In the genomic region with DNA sequence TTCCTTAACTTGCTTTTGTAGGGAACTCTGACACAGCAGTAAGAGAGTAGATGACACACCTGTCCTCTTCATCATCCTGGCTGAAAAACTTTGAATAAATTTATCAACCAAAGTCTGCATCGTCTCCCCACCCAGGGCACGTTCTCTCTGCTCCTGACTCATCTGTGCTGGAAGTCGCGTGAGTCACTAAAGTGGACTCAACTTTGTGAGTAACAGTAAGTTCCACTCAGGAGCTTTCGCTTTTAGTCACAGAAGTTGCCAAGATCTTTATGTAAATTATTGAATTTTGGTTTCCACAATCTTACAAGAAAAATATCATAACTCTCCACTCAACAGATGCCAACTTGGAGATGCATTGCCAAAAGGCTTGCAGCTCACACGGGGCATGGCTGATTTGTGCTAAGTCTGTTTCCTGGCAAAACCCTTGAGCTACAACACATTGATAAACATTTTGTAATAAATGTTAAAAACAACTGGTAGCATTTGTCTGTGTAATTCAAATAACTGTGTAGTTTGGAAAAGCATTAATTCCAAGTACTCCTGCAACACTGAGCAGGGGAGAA, we compare ENCODE assay signal across 14 mouse cellular contexts. TPM values are rescaled to one million over a fixed set of nuclear protein-coding genes. Genes with fewer than 3 reads are reported as not detected.
DNase-seq lines count a peak whose midpoint lies in the region; ATAC-seq and TF ChIP-seq lines count a peak whose summit lies in the region.
"Had no signal": no experiment of that assay in that cellular context is flagged by ENCODE, and none has a peak within 500 bp of the region (broad histone marks: within the 10 kb centered on the region; RNA-seq: fewer than 3 reads in every experiment).

No protein-coding gene starts in this region.

- H3K27ac ChIP-seq in lung, postnatal 0 days (ENCODE audit: low read length) = no peak overlapping the region
- H3K27ac ChIP-seq in kidney, embryonic 16.5 days (ENCODE audit: low read length) = no peak overlapping the region
- H3K27ac ChIP-seq: forebrain, embryonic 15.5 days; limb, embryonic 12.5 days; macrophage had no signal

- H3K4me2 ChIP-seq in lung, postnatal 0 days (replicated peaks; ENCODE audit: low read depth, low read length) = no peak overlapping the region
- H3K4me2 ChIP-seq in kidney, embryonic 16.5 days (replicated peaks; ENCODE audit: low read depth, low read length) = no peak overlapping the region
- H3K4me2 ChIP-seq: forebrain, embryonic 15.5 days; limb, embryonic 12.5 days had no signal

- no peak for TF ChIP-seq EP300 in lung, postnatal 0 days (IDR thresholded peaks at IDR 0.05)

- H3K9me3 ChIP-seq in lung, postnatal 0 days (ENCODE audit: low read length) = no peaks in the 10 kb centered on the region
- no peaks in the 10 kb centered on the region for H3K9me3 ChIP-seq in kidney, embryonic 16.5 days (ENCODE audit: low read length)
- H3K9me3 ChIP-seq: forebrain, embryonic 15.5 days; limb, embryonic 12.5 days had no signal

- TF ChIP-seq CTCF in lung, postnatal 0 days (IDR thresholded peaks at IDR 0.05) = no peak

- ATAC-seq in lung, postnatal 0 days = no peak
- ATAC-seq in kidney, embryonic 16.5 days (ENCODE audit: low FRiP score, low TSS enrichment) = no peak
- ATAC-seq: forebrain, embryonic 15.5 days had no signal

- H3K4me3 ChIP-seq in lung, postnatal 0 days (ENCODE audit: low read depth, low read length) = no peak overlapping the region
- H3K4me3 ChIP-seq in kidney, embryonic 16.5 days (ENCODE audit: low read length) = no peak overlapping the region
- H3K4me3 ChIP-seq: forebrain, embryonic 15.5 days; limb, embryonic 12.5 days had no signal

- WGBS in lung, postnatal 0 days = 71% methylated on average over 6 of the region's 6 CpGs
- 88% methylated on average over 6 of the region's 6 CpGs for WGBS in kidney, embryonic 16.5 days

- no peaks in the 10 kb centered on the region for H3K4me1 ChIP-seq in lung, postnatal 0 days (ENCODE audit: insufficient read depth, low read depth, low read length)
- H3K4me1 ChIP-seq in kidney, embryonic 16.5 days (ENCODE audit: insufficient read depth, low read length) = no peaks in the 10 kb centered on the region
- H3K4me1 ChIP-seq: forebrain, embryonic 15.5 days; limb, embryonic 12.5 days had no signal

- H3K27me3 ChIP-seq in lung, postnatal 0 days (replicated peaks; ENCODE audit: insufficient read depth, low read length) = no peaks in the 10 kb centered on the region
- H3K27me3 ChIP-seq in kidney, embryonic 16.5 days (ENCODE audit: insufficient read depth, low read length) = no peaks in the 10 kb centered on the region
- H3K27me3 ChIP-seq: forebrain, embryonic 15.5 days; limb, embryonic 12.5 days had no signal

- peak; percentile 21 for DNase-seq in adrenal gland, adult 8-10 months
- DNase-seq in adrenal gland, postnatal 25 days = no peak
- peak; percentile 12 for DNase-seq in lung, postnatal 0 days (ENCODE audit: low spot score)
- DNase-seq in lung, postnatal 14 days = no peak
- peak; percentile 37 to 55 for DNase-seq in adrenal gland, postnatal 36 days
- DNase-seq in right cerebral cortex, postnatal 36 days (ENCODE audit: low spot score in 2 of 2) = peak; percentile 4 to 8
- DNase-seq in frontal cortex, postnatal 25 days (ENCODE audit: low spot score in 2 of 2) = no peak
- DNase-seq: kidney, postnatal 14 days; midbrain, embryonic 14.5 days had no signal

- no peaks in the 10 kb centered on the region for H3K36me3 ChIP-seq in lung, postnatal 0 days (ENCODE audit: insufficient read depth, low read length)
- no peaks in the 10 kb centered on the region for H3K36me3 ChIP-seq in kidney, embryonic 16.5 days (ENCODE audit: insufficient read depth, low read length)
- H3K36me3 ChIP-seq: forebrain, embryonic 15.5 days; limb, embryonic 12.5 days had no signal

- H3K9ac ChIP-seq in lung, postnatal 0 days (replicated peaks; ENCODE audit: low read depth) = no peak overlapping the region
- no peak overlapping the region for H3K9ac ChIP-seq in kidney, embryonic 16.5 days (replicated peaks; ENCODE audit: low read length)
- H3K9ac ChIP-seq: forebrain, embryonic 15.5 days; limb, embryonic 12.5 days had no signal

RNA-seq across cellular contexts. Expression of a gene that starts 40.7 kb away (rescaled TPM):
- 10 to 100 TPM; 18.2 to 33.6 (median 19.2) TPM for total RNA-seq in adrenal gland, adult 8-10 months (2022)
- 43.2 and 45.5 TPM in 2 replicates for total RNA-seq in adrenal gland, postnatal 25 days (2021)
- polyA plus RNA-seq in lung, postnatal 0 days (2015; fragmentation: Nextera tagmentation; extraction: Ambion mirVana) = 6.4 and 6.9 TPM in 2 replicates
- total RNA-seq in adrenal gland, postnatal 36 days (2021) = 10 to 100 TPM; 16.8 to 49.5 TPM
- polyA plus RNA-seq in kidney, embryonic 16.5 days (2015; fragmentation: Nextera tagmentation; extraction: Ambion mirVana) = 55.5 and 58.2 TPM in 2 replicates
- total RNA-seq: common myeloid progenitor, adult 5-6 weeks had no signal
- polyA plus RNA-seq: macrophage had no signal

Comparison
In these comparisons a context has a peak if more than half of its experiments do, and no peak if none do; other contexts are left out.
1. DNase-seq: peak in adrenal gland, adult 8-10 months (single experiment), lung, postnatal 0 days (single experiment), adrenal gland, postnatal 36 days (2 of 2) and right cerebral cortex, postnatal 36 days (2 of 2); none in adrenal gland, postnatal 25 days (single experiment), lung, postnatal 14 days (single experiment) and frontal cortex, postnatal 25 days (0 of 2).